Mouse (Mus musculus): ENCODE results near the gene Gm2696.

- TF ChIP-seq EP300 (IDR thresholded peaks at IDR 0.05; ENCODE audit: low read length) (no peak), E2F4 (IDR thresholded peaks at IDR 0.05; ENCODE audit: insufficient replicate concordance, low read depth, low read length) (no peak), RCOR1 (conservative IDR thresholded peaks at IDR 0.05; ENCODE audit: low read depth, low read length) (no peak), CTCF (conservative IDR thresholded peaks at IDR 0.05 in 1 of 2, IDR thresholded peaks at IDR 0.05 in 1 of 2; ENCODE audit: low read depth in 2 of 2, low read length in 2 of 2) (no peak), SIN3A (IDR thresholded peaks at IDR 0.05; ENCODE audit: low read length) (no peak), ZC3H11A (IDR thresholded peaks at IDR 0.05; ENCODE audit: low read depth, low read length) (no peak), POLR2A (IDR thresholded peaks at IDR 0.05; ENCODE audit: low read depth, low read length) (no peak), RAD21 (IDR thresholded peaks at IDR 0.05; ENCODE audit: low read depth, low read length) (no peak)
These were observed 38.1 kb downstream of the Gm2696 start, which contains the start of gene Gm10318 for GRCm38 (mm10) chr10:77852559-77852958.
